Mouse (Mus musculus) left cerebral cortex, postnatal 4 days (tissue): Measurements from ENCODE around the gene 4930519P11Rik. TPM values are rescaled to one million over a fixed set of nuclear protein-coding genes. Genes with fewer than 3 reads are reported as not detected.
A peak's percentile ranks its signal among the peaks of the same experiment; 100 is the strongest.

Source experiments
- DNase-seq: peaks from one replicate; pipeline ENCODE4 v3.0.0-alpha.2; 2022
- intact Hi-C: fragments of 180-260 bp; cut with DNase I; formaldehyde crosslinking; loops from one replicate; pipeline ENCODE4 v1.15.1; 2025
- total RNA-seq, 2 experiments: library from RNA; stranded (reverse); gene quantifications; 2 replicates each; pipeline ENCODE4 v1.2.3; 2021

The 4930519P11Rik gene
- total RNA-seq, 2 experiments from 2014 or later: not detected

DNA sequence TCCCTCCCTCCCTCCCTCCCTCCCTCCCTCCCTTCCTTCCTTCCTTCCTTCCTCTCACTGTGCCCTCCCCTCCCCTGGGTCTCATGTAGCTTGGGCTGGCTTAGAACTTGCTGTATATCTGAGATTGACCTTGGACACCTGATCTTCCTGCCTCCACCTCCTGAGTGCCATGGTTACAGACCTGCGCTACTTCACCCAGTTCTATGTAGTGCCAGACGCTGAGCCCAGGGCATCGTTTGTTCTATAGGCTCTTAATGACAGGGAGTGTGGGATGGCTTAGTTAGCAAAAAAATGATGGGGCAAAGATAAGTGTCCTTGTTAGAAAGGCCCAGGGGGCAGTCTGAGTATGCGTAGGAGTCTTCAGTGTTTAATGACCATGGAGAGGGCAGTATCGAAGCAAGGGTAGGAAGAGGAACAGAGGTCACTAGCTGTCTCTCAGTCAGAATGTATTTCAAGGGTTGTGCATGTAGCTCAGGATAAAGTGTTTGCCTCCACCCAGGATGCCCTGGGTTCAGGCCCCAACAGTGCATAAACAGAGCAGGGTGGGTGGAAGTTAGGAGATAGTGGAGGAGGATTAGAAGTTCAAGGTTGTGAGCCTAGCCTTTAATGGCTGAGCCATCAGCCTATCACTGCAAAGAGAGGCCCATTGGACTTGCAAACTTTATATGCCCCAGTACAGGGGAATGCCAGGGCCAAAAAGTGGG is 20.0 kb upstream of the 4930519P11Rik start:
- no peak for DNase-seq
- intact Hi-C loops: no loop called here

DNA sequence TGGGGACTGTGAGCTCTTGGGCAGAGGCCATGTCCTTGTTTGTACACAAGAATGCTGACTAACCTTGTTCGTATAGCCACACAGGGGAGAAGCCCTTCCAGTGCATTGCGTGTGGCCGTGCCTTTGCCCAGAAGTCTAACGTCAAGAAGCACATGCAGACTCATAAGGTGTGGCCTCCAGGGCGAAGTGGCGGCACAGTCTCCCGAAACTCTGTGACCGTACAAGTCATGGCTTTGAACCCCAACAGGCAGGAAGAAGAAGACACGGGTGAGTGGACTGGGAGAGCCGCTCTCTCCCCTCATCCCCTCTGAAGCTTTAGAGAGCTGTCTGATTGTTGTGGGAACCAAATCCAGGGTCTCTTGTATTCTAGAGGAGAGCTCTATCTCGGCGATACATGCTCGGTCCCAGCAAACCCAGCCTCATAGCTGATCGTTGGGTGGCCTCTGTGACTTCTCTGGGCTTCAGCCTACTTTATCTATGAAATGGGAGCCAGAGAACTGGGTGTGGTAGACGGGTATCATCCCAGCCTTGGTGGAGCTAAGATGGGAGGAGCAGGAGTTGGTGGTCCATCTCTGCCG is 19.1 kb upstream of the 4930519P11Rik start:
- no peak for DNase-seq
- intact Hi-C loops: no loop called here

DNA sequence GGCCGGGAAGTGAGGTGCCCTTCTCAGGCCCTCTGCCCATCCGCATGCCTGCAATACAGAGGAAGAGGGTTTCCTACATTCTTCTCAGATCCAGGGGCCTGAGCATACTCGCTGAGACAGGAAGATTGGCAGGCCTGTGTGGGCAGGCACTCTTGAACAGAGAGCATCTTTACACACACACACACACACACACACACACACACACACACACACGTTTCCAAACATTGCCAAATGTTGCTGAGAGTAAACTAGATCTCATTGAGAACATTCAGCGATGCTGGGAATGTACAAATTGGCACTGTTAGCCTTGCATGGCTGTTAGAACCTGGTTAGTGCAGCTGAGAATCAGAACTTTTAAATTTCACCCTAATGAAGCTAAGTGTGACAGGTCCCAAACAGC is 17.3 kb upstream of the 4930519P11Rik start:
- DNase-seq: no peak
- intact Hi-C loops: no loop called here

DNA sequence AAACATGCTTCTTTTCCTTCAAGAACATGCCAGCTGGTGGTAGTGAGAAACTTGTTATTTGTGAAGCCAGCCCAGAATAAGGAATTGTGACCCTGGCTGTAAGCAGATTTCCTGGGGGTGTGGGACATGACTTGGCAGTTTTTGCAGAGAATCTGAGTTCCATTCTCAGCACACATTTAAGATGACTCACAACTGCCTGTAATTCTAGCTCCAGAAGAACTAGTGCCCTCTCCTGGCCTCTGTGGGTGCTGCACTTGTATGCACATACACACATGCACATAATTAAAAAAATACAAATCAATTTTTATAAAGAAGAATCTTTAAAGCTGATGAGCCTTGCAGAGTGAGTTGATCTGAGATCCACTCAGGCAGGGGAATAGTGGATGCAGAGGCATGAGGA is 10.9 kb upstream of the 4930519P11Rik start:
- DNase-seq: no peak
- intact Hi-C loops: no loop called here

DNA sequence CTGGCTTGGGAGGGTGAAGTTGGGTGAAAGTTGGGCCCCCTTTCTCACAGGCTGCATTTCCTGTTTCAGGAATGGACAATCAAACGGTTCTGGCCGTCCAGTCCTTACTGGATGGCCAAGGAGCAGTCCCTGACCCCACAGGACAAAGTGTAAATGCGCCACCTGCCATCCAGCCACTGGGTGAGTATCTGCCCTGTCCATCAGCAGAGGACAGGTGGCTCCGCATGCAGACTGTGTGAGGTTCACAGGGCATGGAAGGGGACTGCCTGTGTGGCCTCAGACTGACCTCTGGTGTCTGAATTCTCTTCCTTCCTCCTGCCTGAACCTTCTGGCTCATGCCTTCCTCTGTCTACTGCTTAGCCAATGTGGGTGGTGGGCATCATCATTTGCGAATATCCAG is 8.4 kb upstream of the 4930519P11Rik start:
- no peak for DNase-seq
- intact Hi-C loops: no loop called here

DNA sequence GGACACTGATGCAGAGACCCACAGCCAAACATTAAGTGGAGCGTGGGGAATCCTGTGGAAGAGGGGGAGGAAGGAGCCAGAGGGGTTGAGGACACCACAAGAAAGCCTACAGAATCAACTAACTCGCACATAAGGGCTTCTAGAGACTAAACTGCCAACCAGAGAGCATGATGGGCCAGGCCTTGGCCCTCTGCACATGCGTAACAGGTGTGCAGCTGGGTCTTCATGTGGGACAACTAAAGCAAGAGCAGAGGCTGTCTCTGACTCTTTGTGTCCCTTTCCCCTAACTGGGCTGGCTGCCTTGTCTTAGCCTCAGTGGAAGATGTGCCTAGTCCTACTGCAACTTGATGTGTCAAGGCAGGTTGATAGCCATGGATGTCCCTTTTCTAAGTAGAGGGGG is 3.8 kb upstream of the 4930519P11Rik start:
- DNase-seq: no peak
- intact Hi-C loops: no loop called here

DNA sequence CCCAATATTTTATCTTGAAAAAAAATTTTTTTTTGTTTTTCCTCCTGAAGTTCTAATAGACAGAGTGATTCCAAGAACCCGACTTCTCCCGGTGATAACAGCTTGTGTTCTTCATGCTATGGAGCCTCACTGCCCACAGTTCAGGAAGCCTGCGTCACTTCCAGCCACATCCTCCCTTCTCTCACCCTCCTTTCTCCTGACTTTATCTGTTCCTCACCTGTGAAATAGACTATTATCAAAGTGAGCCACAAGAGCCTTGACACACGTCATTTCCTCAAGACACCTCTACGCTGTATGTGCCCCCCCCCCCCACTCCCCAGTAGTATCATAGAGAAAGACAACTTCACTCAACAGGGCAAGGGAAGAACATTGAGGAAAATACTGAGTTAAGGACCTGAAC is 2.4 kb upstream of the 4930519P11Rik start:
- intact Hi-C loops: no loop called here
- DNase-seq: no peak

DNA sequence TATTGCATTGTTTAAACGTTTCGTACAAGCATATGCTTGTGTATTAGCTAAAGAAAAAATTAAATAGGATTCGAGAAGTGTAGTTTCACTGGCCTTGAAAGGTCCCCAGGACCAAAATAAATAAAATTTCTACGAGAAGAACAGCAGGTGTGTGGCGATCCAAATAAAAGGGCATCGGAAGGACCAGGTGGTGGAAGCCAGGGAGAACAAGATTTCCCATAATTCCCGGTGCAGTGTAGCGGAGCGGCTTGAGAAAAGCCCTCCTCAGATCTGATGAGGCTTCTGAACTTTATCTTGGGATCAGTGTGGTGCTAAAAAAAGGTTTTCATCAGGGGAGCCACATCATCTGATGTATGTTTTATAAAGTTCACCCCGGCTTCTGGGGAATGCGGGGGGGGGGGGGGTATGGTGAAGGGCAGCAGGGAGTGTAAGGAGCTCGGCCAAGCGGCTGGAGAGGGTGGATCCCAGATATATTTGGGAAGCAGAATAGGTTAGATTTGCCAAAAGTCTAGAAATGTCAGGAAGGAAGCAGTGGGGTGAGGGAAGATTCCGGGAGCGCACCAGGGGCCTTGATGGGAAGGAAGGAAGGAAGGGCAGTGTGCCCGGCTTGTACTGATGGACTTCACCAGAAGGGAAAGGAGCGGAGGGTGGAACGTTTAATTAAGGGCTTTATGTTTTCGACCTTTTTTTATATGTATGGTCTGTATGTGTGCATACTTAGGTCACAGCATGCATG is 1.8 kb upstream of the 4930519P11Rik start:
- no peak for DNase-seq
- intact Hi-C loops: loop anchor here (5.0 kb wide), 1 partner anchor 203 kb away; no protein-coding TSS in a partner anchor

DNA sequence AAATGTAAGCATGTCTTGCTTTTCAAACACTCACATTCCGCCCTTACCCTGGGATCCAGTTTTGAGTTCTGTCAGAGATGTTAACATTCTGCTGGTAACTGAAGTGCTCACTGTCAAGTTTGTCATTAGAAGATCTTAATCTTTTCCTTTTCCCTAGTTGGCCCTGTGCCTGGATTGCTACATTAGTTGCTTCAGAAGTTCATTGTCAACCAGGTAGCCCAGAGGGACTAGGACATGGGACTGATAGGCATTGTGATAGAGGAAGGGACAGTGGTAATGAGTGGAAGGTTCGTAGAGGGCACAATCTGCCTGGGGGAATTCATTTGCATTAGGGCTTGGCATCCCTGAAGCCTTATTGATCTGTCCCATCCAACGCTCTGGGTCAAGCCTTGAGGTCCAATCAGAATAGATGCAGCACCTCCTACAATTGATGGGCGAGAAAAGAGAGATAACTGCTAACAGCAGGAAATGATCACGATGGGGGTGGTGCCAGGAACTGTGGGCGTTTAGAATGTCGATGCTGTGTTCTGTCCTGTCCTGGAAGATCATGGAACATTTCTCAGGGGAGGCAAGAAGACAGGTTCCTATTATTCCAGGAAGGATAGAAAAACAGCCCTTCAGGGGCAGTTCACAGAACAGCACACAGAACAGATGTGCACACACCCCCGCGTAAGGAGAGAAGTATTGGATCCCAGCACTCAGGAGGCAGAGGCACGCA is 4.0 kb downstream of the 4930519P11Rik start:
- intact Hi-C loops: no loop called here
- DNase-seq: no peak

DNA sequence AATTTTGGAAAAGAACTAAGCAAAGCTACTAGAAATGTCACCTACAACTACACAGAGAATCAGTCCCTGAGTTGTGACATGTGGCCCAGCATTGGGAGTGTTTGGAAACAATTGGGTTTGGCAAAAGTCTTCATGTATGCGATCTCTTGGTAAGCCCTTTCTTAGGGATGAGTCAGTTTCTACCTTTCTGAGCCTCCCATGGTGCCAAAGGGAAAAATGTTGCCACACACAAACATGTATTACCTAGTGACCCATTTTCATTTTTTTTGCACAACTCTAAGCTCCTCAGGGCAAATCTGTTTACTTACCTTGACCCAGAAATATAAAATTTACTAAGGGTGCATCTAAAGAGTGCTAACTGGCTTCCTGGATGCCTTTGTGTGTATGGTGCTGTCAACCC is 6.3 kb downstream of the 4930519P11Rik start:
- intact Hi-C loops: no loop called here
- no peak for DNase-seq

DNA sequence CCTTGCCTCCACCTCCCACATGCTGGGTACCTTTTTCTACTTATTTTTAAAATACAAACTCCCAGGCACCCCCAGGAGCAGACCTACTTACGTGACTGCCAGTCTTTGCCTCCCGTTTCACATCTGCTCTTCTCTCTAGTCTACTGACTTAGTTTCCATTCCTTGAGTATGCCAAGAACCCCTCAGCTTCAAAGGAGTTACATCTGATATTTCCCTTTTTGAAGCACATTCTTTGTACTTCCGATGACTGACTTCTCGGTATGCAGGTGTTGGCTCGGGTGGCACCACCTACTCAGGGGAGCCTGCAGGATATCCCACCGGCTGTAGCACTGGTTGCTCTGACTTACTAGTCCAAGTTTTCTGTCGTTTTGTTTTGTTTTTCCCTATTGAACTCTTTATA is 9.1 kb downstream of the 4930519P11Rik start:
- no peak for DNase-seq
- intact Hi-C loops: no loop called here

DNA sequence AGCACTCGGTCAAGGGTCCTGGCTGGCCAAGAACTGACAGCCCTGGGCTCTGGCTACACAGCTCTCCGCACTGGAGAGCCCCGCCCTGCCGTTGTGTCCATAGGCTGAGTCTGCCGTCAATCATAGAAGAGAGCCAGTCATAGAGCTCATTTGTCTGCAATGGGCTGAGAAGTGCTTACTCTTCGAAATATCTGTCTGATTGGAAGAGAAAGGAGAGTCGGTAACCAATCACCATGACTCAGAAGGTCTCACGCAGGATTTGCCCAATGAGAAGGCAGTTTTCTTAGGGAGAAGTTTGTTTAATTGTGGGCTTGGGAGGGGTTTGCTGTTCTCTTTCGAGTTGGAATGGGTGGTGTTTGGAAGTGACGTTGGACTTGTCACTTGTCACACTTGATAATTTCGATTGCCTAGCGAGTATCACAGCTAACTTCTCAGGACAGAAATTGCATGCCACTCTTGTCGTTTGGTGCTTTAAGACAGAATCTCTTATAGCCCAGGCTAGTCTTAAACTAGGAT is 9.5 kb downstream of the 4930519P11Rik start, which contains the start of gene Pxmp4:
TSS of gene Pxmp4 (minus strand) at position 71 of the 516 bp plus-strand sequence.
- DNase-seq: peak; percentile 99
- intact Hi-C loops: no loop called here

DNA sequence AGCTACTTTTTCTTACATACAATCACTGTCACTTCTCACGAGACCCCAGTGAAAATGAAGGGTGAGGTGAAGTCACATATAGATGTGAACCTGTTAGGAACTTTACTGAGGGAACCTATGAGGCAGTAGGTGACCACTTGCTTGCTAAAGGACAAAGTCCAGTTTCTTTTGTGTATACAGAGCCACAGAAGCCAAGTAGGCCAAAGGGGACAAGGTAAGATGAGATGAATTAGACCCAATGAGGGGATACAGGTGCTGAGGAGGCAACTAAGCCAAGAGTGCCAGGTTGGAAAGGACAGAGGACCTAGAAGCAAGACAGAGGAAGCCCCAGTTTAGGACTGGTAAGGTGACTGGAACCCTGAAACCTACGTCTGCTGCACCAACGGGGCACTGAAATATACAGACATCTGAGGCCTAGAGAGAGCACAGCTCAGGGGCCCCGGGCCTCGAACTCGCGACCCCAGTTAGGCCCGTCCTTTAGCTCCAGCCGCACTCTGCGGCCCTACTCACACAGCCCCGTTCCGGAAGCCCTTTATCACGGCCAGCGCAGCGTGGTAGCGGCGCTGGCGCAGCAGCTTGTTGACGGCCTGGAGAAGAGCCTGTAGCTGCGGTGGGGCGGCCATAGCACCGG is 10.1 kb downstream of the 4930519P11Rik start:
- no peak for DNase-seq
- intact Hi-C loops: no loop called here

DNA sequence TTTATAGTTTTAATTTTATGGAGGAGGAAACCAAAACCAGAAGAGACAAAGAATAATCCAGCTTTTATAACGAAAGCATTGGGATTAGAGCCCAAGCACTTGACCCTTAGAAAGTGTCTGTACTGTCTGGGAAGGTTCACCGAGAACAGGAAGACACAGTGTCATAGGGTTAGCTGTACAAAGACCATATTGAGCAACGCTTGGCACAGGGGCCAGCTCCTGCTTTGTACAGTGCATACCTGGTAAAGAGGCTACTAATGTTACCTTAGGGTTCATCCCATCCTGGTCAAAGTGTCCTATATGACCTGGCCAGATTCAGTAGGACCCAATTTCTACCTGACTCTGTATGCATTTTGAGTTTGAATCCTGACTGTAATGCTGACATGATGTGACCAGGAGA is 11.9 kb downstream of the 4930519P11Rik start:
- no peak for DNase-seq
- intact Hi-C loops: no loop called here

DNA sequence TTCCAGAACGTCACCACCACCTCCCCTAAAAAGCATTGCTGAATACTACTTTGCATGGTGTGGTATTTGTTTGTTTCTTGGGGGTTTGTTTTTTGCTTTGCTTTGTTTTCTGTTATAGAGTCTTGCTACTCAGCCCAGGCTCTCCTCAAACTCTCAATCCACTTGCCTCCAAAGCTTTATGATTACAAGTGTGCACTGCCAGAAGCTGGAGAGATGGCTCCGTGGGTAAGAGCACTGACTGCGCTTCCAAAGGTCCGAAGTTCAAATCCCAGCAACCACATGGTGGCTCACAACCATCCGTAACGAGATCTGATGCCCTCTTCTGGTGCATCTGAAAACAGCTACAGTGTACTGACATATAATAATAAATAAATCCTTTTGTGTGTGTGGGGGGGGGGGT is 12.7 kb downstream of the 4930519P11Rik start:
- intact Hi-C loops: no loop called here
- no peak for DNase-seq

DNA sequence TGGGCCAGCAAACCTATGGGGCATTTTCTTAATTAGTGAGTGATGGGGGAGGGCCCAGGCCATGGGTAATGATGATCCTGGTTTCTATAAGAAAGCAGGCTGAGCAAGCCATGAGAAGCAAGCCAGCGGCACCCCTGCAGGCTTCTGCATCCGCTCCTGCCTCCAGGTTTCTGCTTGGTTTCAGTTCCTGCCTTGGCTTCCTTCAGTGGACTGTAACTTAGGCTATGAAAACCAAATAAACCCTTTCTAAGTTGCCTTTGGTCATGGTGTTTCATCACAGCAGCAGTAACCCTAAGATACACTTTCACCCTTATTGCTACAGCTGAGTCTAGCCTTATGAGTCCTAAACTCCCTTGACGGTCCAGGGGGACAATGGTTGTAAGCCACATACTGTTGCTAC is 15.8 kb downstream of the 4930519P11Rik start:
- intact Hi-C loops: no loop called here
- no peak for DNase-seq

DNA sequence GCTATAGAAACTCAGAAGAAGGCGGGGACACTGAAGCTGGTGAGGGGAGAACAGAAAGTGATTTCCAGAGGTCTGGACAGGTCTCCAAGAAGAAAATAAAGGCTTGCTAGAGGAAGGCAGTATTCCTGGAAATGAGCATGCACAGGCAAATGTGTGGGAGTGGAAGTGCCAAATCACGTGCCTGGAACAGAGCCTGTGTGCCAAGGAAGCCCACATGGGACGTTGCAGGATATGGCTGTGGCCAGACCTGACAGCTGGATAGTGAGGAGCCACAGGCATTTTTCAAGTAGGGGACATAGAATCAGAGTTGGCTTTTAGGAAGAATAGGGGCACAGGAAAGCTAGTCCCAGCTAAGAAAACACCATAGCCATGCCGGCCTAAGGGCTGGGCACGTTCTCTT is 17.5 kb downstream of the 4930519P11Rik start:
- DNase-seq: peak; percentile 86
- intact Hi-C loops: no loop called here

DNA sequence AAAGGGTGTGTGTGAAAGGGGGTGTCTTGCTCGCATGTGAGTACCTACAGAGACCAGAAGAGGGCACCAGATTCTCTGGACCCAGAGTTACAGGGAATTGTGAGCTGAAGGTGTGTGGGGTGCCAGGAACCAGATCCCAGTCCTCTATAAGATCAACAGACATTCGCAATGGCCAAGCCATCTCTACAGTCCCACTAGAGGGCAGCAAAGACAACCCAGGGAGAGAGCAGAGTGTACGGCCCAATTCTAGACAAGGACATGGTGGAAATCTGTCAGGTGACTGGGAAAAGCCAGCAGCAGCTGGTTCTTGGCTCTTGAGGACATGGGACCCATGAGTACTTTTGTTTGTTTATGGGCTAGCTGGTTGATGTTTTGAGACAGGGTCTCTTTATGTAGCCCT is 20.2 kb downstream of the 4930519P11Rik start:
- intact Hi-C loops: no loop called here
- DNase-seq: no peak

DNA sequence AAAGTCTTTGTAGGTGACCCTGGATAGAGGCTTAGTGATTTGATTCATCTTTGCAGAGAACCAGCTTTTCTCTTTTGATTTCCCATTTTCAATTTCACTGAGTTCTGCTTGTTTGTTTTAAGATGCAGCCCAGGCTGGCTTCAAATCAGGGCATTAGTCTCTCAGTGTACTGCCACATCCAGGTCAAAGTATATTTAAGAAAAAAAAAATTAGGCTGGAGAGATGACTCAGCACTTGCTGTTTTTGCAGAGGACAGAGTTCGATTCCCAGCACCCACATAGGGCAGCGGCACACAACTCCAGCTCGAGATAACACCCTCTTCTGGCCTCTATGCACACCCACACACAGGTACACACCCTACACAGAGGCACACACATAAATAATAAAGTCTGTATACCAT is 22.0 kb downstream of the 4930519P11Rik start:
- DNase-seq: no peak
- intact Hi-C loops: no loop called here

DNA sequence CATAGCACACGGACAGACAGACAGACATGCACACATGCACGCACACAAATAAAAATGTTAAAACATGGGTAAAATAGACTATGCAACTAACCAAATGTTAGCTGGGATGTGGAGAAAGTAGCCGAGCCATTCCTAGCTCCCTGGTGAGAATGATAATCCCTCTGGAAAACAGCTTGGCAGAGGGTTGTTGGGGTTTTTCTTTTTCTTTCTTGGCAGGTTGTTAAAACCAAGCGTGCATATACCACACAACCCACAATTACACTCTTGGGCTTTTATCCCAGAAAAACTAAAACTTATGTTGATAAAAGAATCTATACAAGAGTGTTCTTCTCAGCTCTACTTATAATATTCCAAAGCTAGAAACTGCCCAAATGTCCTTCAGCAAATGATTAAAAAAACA is 24.2 kb downstream of the 4930519P11Rik start:
- intact Hi-C loops: no loop called here
- no peak for DNase-seq

DNA sequence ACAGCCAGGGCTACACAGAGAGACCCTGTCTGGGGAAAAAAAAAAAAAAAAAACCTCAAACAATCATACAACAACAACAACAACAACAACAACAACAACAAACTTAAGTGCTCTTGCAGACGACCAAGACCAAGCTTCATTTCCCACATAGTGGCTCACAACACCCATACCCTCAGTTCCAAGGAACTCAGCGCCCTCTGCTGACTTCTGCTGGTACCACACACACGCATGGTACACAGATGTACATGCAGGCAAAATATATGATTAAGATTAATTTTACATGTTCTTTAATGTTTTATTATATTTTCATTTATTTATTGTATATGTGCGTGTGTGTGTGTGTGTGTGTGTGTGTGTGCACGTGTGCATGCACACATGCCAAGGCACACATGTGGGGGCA is 26.8 kb downstream of the 4930519P11Rik start:
- intact Hi-C loops: no loop called here
- peak; percentile 82 for DNase-seq
